Mouse (Mus musculus) kidney, embryonic 14.5 days (tissue): ENCODE results near the gene Btg1. TPM values are rescaled to one million over a fixed set of nuclear protein-coding genes. Genes with fewer than 3 reads are reported as not detected.

Source experiments
- ATAC-seq: fragments of 200-750 bp; cut with Nextera tagmentation; 2 replicates; pipeline ENCODE4 v1.8.0; 2017; ENCODE audit warnings: moderate number of reproducible peaks, mild to moderate bottlenecking, moderate TSS enrichment, moderate library complexity; ENCODE audit not compliant: low FRiP score, low TSS enrichment
- H3K27ac ChIP-seq: fragments of 300-500 bp; sonication (generic); 2 replicates; pipeline ENCODE4 v1.5.1; 2014; ENCODE audit warnings: low read depth, mild to moderate bottlenecking, low read length, moderate library complexity, mixed read lengths
- H3K27me3 ChIP-seq: fragments of 300-500 bp; sonication (generic); 2 replicates; pipeline ENCODE4 v1.6.1; 2014; ENCODE audit warnings: mild to moderate bottlenecking, low read length; ENCODE audit not compliant: control insufficient read depth, insufficient read depth
- H3K36me3 ChIP-seq: fragments of 300-500 bp; sonication (generic); 2 replicates; pipeline ENCODE4 v1.6.1; 2014; ENCODE audit warnings: low read length, mixed read lengths; ENCODE audit not compliant: control insufficient read depth, insufficient read depth
- H3K4me1 ChIP-seq: fragments of 300-500 bp; sonication (generic); 2 replicates; pipeline ENCODE4 v1.6.1; 2014; ENCODE audit warnings: low read length, mixed read lengths; ENCODE audit not compliant: control insufficient read depth, insufficient read depth
- H3K4me2 ChIP-seq: fragments of 300-500 bp; sonication (generic); replicated peaks from 2 replicates; pipeline ENCODE4 v1.6.1; 2014; ENCODE audit warnings: low read depth, mild to moderate bottlenecking, low read length
- H3K4me3 ChIP-seq: fragments of 300-500 bp; sonication (generic); 2 replicates; pipeline ENCODE4 v1.5.1; 2014; ENCODE audit warnings: mild to moderate bottlenecking, low read length
- H3K9ac ChIP-seq: fragments of 300-500 bp; sonication (generic); 2 replicates; pipeline ENCODE4 v1.6.1; 2014; ENCODE audit warnings: low read depth, mild to moderate bottlenecking, low read length, moderate library complexity
- H3K9me3 ChIP-seq: fragments of 300-500 bp; sonication (generic); 2 replicates; pipeline ENCODE4 v1.6.1; 2016; ENCODE audit warnings: low read length; ENCODE audit not compliant: control insufficient read depth
- WGBS: fragments of 180-500 bp; shearing (Covaris S2); extraction: QIAGEN DNeasy Blood & Tissue Kit; methylation state at CpG from one replicate; pipeline ENCODE4 v1.1.7; 2014; 5-methylcytosine and 5-hydroxymethylcytosine counted together
- polyA plus RNA-seq: library from polyadenylated mRNA; unstranded; fragments of >200 nt; fragmentation: Nextera tagmentation; extraction: Ambion mirVana; gene quantifications from 2 replicates; pipeline ENCODE4 v1.2.1, GENCODE M21; 2014

Gene Btg1
- polyA plus RNA-seq, 1 experiment from 2014 or later: 55.9 TPM

DNA sequence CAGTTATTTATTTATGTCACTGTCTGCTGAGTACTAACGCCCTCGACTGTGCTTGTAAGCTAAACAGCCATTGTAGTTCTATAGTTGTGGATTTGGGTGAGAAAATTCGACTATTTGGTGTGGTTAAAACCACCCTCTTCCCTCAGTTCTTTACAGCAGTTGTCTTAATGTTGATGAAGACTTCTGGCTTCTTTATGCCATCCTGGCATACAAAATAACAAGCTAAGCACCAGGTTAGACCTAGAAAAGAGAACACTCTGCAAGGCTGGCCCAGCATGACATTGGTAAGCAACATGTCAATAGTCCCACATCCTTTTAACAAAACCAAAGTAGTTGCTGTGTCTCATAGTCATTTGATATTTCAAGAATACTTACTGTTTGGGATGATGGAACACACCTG is 14.5 kb upstream of the Btg1 start:
- ATAC-seq: no peak
- Histone ChIP-seq H3K36me3 (no peaks in the 10 kb centered on the region), H3K9me3 (no peaks in the 10 kb centered on the region), H3K4me1 (no peaks in the 10 kb centered on the region), H3K4me2 (no peak overlapping the region), H3K9ac (no peak overlapping the region), H3K27me3 (no peaks in the 10 kb centered on the region), H3K4me3 (no peak overlapping the region), H3K27ac (no peak overlapping the region)
- WGBS: 83% methylated on average over 3 of the region's 3 CpGs

DNA sequence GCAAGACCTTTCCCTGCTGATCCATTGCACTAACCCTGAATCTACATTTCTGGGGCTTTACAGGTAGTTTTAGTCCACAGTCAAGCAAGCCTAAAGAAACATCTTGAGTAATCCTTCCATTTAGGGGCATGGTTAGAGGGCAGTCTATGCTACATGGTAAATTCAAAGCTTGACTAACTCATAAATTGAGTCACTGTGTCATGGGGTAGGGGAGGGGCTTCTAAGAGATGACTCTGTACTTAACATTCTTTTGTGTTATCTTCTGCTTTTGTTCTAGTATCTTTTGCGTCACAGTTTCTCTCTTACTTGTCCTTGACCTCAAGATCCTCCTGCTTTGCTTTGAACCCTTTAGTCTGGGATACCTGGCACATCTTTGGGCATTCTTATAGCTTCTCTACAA is 11.6 kb upstream of the Btg1 start:
- H3K4me3 ChIP-seq: no peak overlapping the region
- H3K9ac ChIP-seq: no peak overlapping the region
- H3K27ac ChIP-seq: no peak overlapping the region
- H3K4me1 ChIP-seq: no peaks in the 10 kb centered on the region
- no peaks in the 10 kb centered on the region for H3K36me3 ChIP-seq
- 97% methylated on average over 1 of the region's 1 CpGs for WGBS
- no peak for ATAC-seq
- H3K9me3 ChIP-seq: no peaks in the 10 kb centered on the region
- no peak overlapping the region for H3K4me2 ChIP-seq
- H3K27me3 ChIP-seq: no peaks in the 10 kb centered on the region

DNA sequence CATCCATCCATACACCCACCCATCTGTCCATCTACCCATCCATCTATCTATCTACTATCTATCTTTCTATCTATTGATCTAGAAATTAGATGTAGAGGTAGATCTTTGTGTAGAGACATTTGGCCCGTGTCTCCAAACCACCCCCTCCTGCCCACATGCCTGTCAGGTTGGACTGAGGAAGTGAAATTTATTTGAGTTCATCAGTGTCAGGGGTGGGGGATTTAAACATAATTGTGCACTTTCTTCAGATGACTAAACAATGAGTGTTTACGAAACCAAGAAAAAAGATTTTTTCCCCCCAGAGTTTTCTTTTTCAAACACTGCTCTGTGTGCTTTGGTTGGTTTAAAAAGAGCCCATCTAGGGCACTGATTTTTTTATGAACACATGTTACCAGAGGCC is 10.9 kb upstream of the Btg1 start:
- Histone ChIP-seq H3K4me2 (no peak overlapping the region), H3K27me3 (no peaks in the 10 kb centered on the region), H3K27ac (no peak overlapping the region), H3K4me3 (no peak overlapping the region), H3K4me1 (no peaks in the 10 kb centered on the region), H3K9me3 (no peaks in the 10 kb centered on the region), H3K36me3 (no peaks in the 10 kb centered on the region), H3K9ac (no peak overlapping the region)
- WGBS: 87% methylated on average over 2 of the region's 2 CpGs
- no peak for ATAC-seq

DNA sequence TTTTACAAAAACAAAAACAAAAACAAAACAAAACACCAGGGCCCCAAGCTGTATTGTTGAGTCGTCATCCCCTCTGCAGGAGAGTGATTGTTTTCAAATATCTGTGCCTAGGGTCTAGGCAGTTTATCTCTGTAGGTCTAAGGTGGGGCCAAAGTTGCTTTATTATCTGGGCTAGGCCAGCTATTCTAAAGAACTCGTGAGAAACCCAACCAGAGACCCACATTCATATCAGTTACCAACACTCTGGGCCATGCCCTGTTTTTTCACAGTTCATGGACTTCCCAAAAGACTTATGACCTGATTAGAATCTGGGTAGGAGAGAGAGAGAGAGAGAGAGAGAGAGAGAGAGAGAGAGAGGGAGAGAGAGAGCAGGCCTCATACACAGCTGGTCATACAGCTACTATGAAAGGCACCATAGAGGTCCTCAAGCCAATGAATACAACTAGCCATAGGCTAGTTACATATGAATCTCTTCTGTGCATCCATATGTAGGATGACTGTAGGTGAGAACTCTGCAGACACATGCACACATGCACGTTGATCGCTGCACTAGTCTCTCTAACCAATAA is 9.1 kb upstream of the Btg1 start:
- Histone ChIP-seq H3K27ac (no peak overlapping the region), H3K4me1 (no peaks in the 10 kb centered on the region), H3K4me2 (no peak overlapping the region), H3K27me3 (no peaks in the 10 kb centered on the region), H3K9me3 (no peaks in the 10 kb centered on the region), H3K9ac (no peak overlapping the region), H3K36me3 (no peaks in the 10 kb centered on the region), H3K4me3 (no peak overlapping the region)
- no peak for ATAC-seq
- 80% methylated on average over 4 of the region's 4 CpGs for WGBS

DNA sequence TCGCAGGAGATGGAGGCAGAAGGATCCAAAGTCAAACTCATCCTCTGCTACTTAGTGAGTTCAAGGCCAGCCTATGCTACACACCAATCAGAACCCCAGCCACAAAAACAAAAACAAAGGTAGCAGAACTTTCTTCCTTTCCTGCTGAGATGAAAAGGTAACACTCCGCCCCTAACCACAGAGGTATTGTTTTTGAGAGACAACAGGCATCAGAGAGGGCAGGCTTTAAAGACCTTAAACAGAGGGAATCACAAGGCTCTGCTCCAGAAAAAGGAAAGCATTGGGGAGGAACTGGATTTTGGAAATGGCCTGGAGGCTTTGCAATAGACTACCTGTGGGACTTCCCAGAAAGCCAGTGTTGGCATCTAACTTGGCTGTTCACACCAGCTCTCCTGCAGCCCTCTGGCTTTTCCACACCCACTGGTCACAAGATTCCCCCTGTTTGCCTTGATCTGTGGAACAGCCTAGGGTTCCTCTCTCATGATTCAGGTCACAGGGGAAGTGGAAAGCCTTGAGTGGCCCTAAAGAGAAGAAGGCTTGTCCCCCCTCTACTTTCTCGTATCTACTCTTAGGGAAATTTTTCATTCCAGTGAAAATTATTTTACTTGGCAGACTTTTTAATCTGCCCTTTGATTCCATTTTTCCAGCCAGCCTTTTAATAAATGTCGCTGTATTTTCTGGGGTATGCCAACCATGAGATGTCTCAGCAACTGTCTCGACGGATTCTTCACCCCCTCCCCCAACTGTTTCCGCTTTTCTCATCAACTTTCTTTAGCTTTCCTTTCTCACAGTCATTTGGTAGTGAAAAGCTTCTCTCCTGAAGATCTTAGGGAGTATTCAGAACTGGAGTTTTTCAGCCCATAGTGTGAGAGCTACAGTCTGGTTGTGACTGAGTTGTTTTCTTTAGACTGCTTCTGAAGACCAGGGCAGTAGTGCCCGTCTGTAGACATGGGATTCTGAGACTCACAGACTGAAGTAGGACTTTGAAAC is 7.2 kb upstream of the Btg1 start:
- no peaks in the 10 kb centered on the region for H3K9me3 ChIP-seq
- ATAC-seq: no peak
- no peak overlapping the region for H3K4me3 ChIP-seq
- 88% methylated on average over 8 of the region's 8 CpGs for WGBS
- H3K27me3 ChIP-seq: no peaks in the 10 kb centered on the region
- no peak overlapping the region for H3K4me2 ChIP-seq
- no peak overlapping the region for H3K9ac ChIP-seq
- no peaks in the 10 kb centered on the region for H3K4me1 ChIP-seq
- no peak overlapping the region for H3K27ac ChIP-seq
- no peaks in the 10 kb centered on the region for H3K36me3 ChIP-seq

DNA sequence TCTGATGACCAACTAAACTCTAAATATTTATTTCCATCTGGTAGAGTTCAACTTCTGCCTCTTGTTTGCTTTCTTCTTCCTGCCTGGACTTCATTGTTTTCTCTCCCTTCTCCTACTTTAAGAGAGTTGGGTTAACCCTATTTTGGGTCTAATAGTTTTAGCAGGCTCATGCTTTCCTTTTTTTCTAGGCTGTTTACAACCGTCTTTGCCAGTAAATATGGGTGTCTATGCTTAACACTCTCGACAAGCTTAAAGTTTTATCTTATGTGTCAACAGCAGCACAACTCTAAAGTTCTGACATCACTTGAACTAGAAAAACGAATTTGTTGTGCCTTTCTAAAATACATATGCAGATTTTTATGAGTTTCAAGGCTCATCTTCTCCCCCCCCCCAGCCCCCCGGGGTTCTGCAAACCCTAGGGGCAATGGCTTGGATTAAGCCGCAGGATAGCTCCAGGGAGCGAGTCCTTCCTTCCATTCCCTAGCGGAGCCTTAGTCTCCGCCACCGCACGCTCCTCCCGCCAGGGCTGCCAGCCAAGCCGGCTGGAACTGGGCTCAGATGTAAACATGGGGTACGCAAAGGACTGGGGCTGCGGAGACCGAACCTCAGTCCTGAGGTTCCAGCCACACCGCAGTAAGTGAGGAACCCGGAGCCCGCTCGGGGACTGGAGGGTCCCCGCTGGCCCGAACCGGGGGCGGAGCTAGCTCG is 651 bp upstream of the Btg1 start:
- Histone ChIP-seq H3K9me3 (no peaks in the 10 kb centered on the region), H3K27me3 (no peaks in the 10 kb centered on the region), H3K9ac (peak overlapping the region; percentile 55), H3K4me3 (peak overlapping the region; percentile 71), H3K27ac (peak overlapping the region; percentile 43; the same call in 1 of the 2 replicates), H3K4me2 (peak overlapping the region; percentile 55), H3K36me3 (peaks cover 10% of the 10 kb centered on the region; the same call in 1 of the 2 replicates), H3K4me1 (peaks cover 2% of the 10 kb centered on the region; the same call in 1 of the 2 replicates)
- ATAC-seq: no peak
- 2% methylated on average over 24 of the region's 24 CpGs for WGBS

DNA sequence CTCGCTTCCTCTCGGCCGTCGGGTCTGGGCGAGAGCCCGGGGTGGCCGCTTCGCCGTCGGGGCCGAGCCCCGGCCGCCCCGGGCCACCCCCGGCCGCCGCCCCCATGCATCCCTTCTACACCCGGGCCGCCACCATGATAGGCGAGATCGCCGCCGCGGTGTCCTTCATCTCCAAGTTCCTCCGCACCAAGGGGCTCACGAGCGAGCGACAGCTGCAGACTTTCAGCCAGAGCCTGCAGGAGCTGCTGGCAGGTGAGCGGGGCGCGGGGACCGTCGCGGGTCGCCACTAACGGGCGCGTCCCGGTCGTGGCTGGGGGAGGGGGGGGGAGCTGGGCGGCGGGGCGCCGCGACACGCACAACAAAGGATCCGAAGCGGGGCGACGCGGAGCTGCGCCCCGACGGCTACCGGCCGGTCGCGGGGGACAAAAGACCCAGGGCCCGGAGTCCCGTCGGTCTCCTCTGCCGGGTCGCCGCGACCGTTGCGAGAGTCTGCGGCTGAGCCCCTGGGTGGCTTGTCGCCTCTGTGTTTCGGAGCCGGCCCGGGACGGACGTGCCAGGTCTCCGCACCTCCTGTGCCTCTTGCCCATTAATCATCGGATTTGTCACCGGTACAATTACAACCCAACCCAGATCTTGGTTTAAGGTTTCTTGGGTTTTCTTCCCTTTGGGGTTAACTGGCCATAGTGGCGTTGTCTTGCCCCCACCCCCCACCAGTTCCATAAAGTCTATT is 580 bp downstream of the Btg1 start:
- Histone ChIP-seq H3K4me1 (peaks cover 9% of the 10 kb centered on the region; the same call in 1 of the 2 replicates), H3K9ac (peak overlapping the region; percentile 94), H3K9me3 (no peaks in the 10 kb centered on the region), H3K27me3 (no peaks in the 10 kb centered on the region), H3K4me3 (peak overlapping the region; percentile 71), H3K4me2 (peak overlapping the region; percentile 49), H3K36me3 (peaks cover 19% of the 10 kb centered on the region; the same call in 1 of the 2 replicates), H3K27ac (peak overlapping the region; percentile 88)
- under 1% methylated on average over 74 of the region's 78 CpGs for WGBS
- peak; percentile 20 for ATAC-seq

DNA sequence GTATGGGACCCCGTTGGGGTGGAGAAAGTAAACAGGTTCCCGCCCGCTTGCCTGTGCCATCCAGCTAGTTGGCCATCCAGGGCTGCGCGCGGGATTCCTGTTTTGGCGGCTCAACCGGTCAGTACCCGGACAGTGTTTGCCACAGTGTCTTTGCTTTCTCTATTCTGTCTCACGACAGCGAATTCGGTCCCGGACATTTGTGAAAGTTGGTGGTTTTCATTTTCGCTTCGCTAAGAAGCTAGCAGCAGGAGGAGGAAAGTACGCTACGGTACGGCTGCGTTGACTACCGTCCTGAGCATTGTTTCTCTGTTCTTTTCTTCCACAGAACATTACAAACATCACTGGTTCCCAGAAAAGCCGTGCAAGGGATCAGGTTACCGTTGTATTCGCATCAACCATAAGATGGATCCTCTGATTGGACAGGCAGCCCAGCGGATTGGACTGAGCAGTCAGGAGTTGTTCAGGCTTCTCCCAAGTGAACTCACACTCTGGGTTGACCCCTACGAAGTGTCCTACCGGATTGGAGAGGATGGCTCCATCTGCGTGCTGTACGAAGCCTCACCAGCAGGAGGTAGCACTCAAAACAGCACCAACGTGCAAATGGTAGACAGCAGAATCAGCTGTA is 1.3 kb downstream of the Btg1 start:
- under 1% methylated on average over 29 of the region's 29 CpGs for WGBS
- ATAC-seq: peak; percentile 43

More for the DNA sequence above, 1.3 kb downstream of the Btg1 start:
- H3K9ac ChIP-seq: peak overlapping the region; percentile 94
- H3K36me3 ChIP-seq: peaks cover 26% of the 10 kb centered on the region; the same call in 1 of the 2 replicates
- H3K9me3 ChIP-seq: no peaks in the 10 kb centered on the region
- no peaks in the 10 kb centered on the region for H3K27me3 ChIP-seq
- H3K27ac ChIP-seq: peak overlapping the region; percentile 88
- peak overlapping the region; percentile 49 for H3K4me2 ChIP-seq
- H3K4me1 ChIP-seq: peaks cover 9% of the 10 kb centered on the region; the same call in 1 of the 2 replicates
- peak overlapping the region; percentile 71 for H3K4me3 ChIP-seq
